Mouse (Mus musculus) heart, embryonic 10.5 days (tissue): ENCODE measurements around the gene Numb. TPM values are rescaled to one million over a fixed set of nuclear protein-coding genes. Genes with fewer than 3 reads are reported as not detected.

Experiments used
- DNase-seq: peaks from one replicate; pipeline ENCODE4 v3.0.0-alpha.2; 2017; ENCODE audit warnings: low spot score
- H3K27ac ChIP-seq: fragments of 300-500 bp; sonication (generic); 2 replicates; pipeline ENCODE4 v1.5.1; 2016; ENCODE audit warnings: mild to moderate bottlenecking
- H3K27me3 ChIP-seq: fragments of 300-500 bp; sonication (generic); 2 replicates; pipeline ENCODE4 v1.6.1; 2016; ENCODE audit warnings: mild to moderate bottlenecking; ENCODE audit not compliant: poor library complexity, insufficient read depth, severe bottlenecking
- H3K36me3 ChIP-seq: fragments of 300-500 bp; sonication (generic); 2 replicates; pipeline ENCODE4 v1.6.1; 2016; ENCODE audit warnings: mild to moderate bottlenecking, moderate library complexity
- H3K4me1 ChIP-seq: fragments of 300-500 bp; sonication (generic); 2 replicates; pipeline ENCODE4 v1.6.1; 2016; ENCODE audit warnings: mild to moderate bottlenecking
- H3K4me3 ChIP-seq: fragments of 300-500 bp; sonication (generic); 2 replicates; pipeline ENCODE4 v1.5.1; 2016; ENCODE audit warnings: mild to moderate bottlenecking, moderate library complexity
- H3K9me3 ChIP-seq: fragments of 300-500 bp; sonication (generic); 2 replicates; pipeline ENCODE4 v1.6.1; 2016; ENCODE audit warnings: mild to moderate bottlenecking, moderate library complexity
- WGBS: fragments of 180-500 bp; shearing (Covaris S2); methylation state at CpG from one replicate; pipeline ENCODE4 v1.1.7; 2016; 5-methylcytosine and 5-hydroxymethylcytosine counted together
- polyA plus RNA-seq: library from polyadenylated mRNA; unstranded; fragments of >200 nt; fragmentation: Nextera tagmentation; extraction: Ambion mirVana; gene quantifications from 2 replicates; pipeline ENCODE4 v1.2.1, GENCODE M21; 2016

Gene Numb
- polyA plus RNA-seq, 1 experiment from 2014 or later, result 39.1 TPM

- H3K36me3 ChIP-seq, result peaks cover 17% of the 10 kb centered on the region
- 92% methylated on average over 3 of the region's 3 CpGs for WGBS
- DNase-seq, result no peak
- H3K4me1 ChIP-seq, result no peaks in the 10 kb centered on the region
- H3K27me3 ChIP-seq, result no peaks in the 10 kb centered on the region
- no peaks in the 10 kb centered on the region for H3K9me3 ChIP-seq
- H3K4me3 ChIP-seq, result no peak overlapping the region
- H3K27ac ChIP-seq, result no peak overlapping the region
Observed at GRCm38 (mm10) chr12:83861880-83862279, 59.9 kb downstream of the Numb start.

GRCm38 (mm10) chr12:83860688-83861087 is 61.0 kb downstream of the Numb start:
- no peak for DNase-seq
- no peaks in the 10 kb centered on the region for H3K9me3 ChIP-seq
- peaks cover 17% of the 10 kb centered on the region for H3K36me3 ChIP-seq
- H3K4me3 ChIP-seq, result no peak overlapping the region
- H3K27ac ChIP-seq, result no peak overlapping the region
- no peaks in the 10 kb centered on the region for H3K4me1 ChIP-seq
- no peaks in the 10 kb centered on the region for H3K27me3 ChIP-seq

- H3K9me3 ChIP-seq, result no peaks in the 10 kb centered on the region
- WGBS, result 94% methylated on average over 2 of the region's 2 CpGs
- DNase-seq, result no peak
Observed at GRCm38 (mm10) chr12:83858052-83858451, 63.7 kb downstream of the Numb start.

GRCm38 (mm10) chr12:83855211-83855610 is 66.5 kb downstream of the Numb start:
- H3K27ac ChIP-seq, result no peak overlapping the region
- no peaks in the 10 kb centered on the region for H3K4me1 ChIP-seq
- DNase-seq, result no peak
- no peak overlapping the region for H3K4me3 ChIP-seq
- no peaks in the 10 kb centered on the region for H3K9me3 ChIP-seq
- peaks cover 12% of the 10 kb centered on the region for H3K36me3 ChIP-seq
- no peaks in the 10 kb centered on the region for H3K27me3 ChIP-seq
- 90% methylated on average over 1 of the region's 1 CpGs for WGBS

More at GRCm38 (mm10) chr12:83858052-83858451, 63.7 kb downstream of the Numb start:
- no peaks in the 10 kb centered on the region for H3K27me3 ChIP-seq
- no peaks in the 10 kb centered on the region for H3K4me1 ChIP-seq
- H3K4me3 ChIP-seq, result no peak overlapping the region
- no peak overlapping the region for H3K27ac ChIP-seq
- H3K36me3 ChIP-seq, result peaks cover 17% of the 10 kb centered on the region

- no peak overlapping the region for H3K27ac ChIP-seq
- no peaks in the 10 kb centered on the region for H3K4me1 ChIP-seq
- no peaks in the 10 kb centered on the region for H3K27me3 ChIP-seq
- H3K4me3 ChIP-seq, result no peak overlapping the region
- peaks cover 4% of the 10 kb centered on the region for H3K36me3 ChIP-seq
- no peak for DNase-seq
- no peaks in the 10 kb centered on the region for H3K9me3 ChIP-seq
- 87% methylated on average over 3 of the region's 3 CpGs for WGBS
Observed at GRCm38 (mm10) chr12:83854281-83854680, 67.5 kb downstream of the Numb start.

GRCm38 (mm10) chr12:83852512-83853213 is 69.1 kb downstream of the Numb start:
- 87% methylated on average over 5 of the region's 5 CpGs for WGBS
- no peak overlapping the region for H3K4me3 ChIP-seq
- H3K27me3 ChIP-seq, result no peaks in the 10 kb centered on the region
- peaks cover 6% of the 10 kb centered on the region for H3K36me3 ChIP-seq
- H3K4me1 ChIP-seq, result no peaks in the 10 kb centered on the region
- no peak overlapping the region for H3K27ac ChIP-seq
- no peak for DNase-seq
- H3K9me3 ChIP-seq, result no peaks in the 10 kb centered on the region

- no peak for DNase-seq
- no peak overlapping the region for H3K4me3 ChIP-seq
- 65% methylated on average over 4 of the region's 4 CpGs for WGBS
Observed at GRCm38 (mm10) chr12:83850334-83850733, 71.4 kb downstream of the Numb start.

GRCm38 (mm10) chr12:83848595-83849231 is 73.0 kb downstream of the Numb start:
- 98% methylated on average over 1 of the region's 1 CpGs for WGBS
- H3K27me3 ChIP-seq, result no peaks in the 10 kb centered on the region

More at GRCm38 (mm10) chr12:83850334-83850733, 71.4 kb downstream of the Numb start:
- Histone ChIP-seq H3K9me3 (no peaks in the 10 kb centered on the region), H3K27me3 (no peaks in the 10 kb centered on the region), H3K36me3 (peaks cover 6% of the 10 kb centered on the region), H3K27ac (no peak overlapping the region), H3K4me1 (no peaks in the 10 kb centered on the region)

GRCm38 (mm10) chr12:83847877-83848276 is 73.9 kb downstream of the Numb start:
- Histone ChIP-seq H3K9me3 (no peaks in the 10 kb centered on the region), H3K27ac (no peak overlapping the region), H3K36me3 (peaks cover 10% of the 10 kb centered on the region), H3K4me3 (no peak overlapping the region), H3K4me1 (no peaks in the 10 kb centered on the region), H3K27me3 (no peaks in the 10 kb centered on the region)
- no peak for DNase-seq
- 87% methylated on average over 2 of the region's 2 CpGs for WGBS

More at GRCm38 (mm10) chr12:83848595-83849231, 73.0 kb downstream of the Numb start:
- H3K4me3 ChIP-seq, result no peak overlapping the region
- no peak overlapping the region for H3K27ac ChIP-seq
- H3K36me3 ChIP-seq, result peaks cover 6% of the 10 kb centered on the region
- H3K4me1 ChIP-seq, result no peaks in the 10 kb centered on the region
- no peaks in the 10 kb centered on the region for H3K9me3 ChIP-seq
- DNase-seq, result no peak

GRCm38 (mm10) chr12:83842678-83843440 is 78.9 kb downstream of the Numb start:
- no peak for DNase-seq
- H3K4me3 ChIP-seq, result no peak overlapping the region
- H3K27ac ChIP-seq, result no peak overlapping the region
- peaks cover 46% of the 10 kb centered on the region for H3K36me3 ChIP-seq
- H3K27me3 ChIP-seq, result no peaks in the 10 kb centered on the region
- no peaks in the 10 kb centered on the region for H3K4me1 ChIP-seq
- H3K9me3 ChIP-seq, result no peaks in the 10 kb centered on the region
- WGBS, result 89% methylated on average over 3 of the region's 3 CpGs

GRCm38 (mm10) chr12:83841409-83842190 is 80.1 kb downstream of the Numb start:
- Histone ChIP-seq H3K4me3 (no peak overlapping the region), H3K9me3 (no peaks in the 10 kb centered on the region), H3K27me3 (no peaks in the 10 kb centered on the region), H3K27ac (no peak overlapping the region), H3K4me1 (no peaks in the 10 kb centered on the region), H3K36me3 (peaks cover 54% of the 10 kb centered on the region)
- 83% methylated on average over 10 of the region's 10 CpGs for WGBS
- DNase-seq, result no peak

GRCm38 (mm10) chr12:83833979-83834378 is 87.8 kb downstream of the Numb start:
- Histone ChIP-seq H3K4me1 (no peaks in the 10 kb centered on the region), H3K9me3 (no peaks in the 10 kb centered on the region), H3K27me3 (no peaks in the 10 kb centered on the region), H3K4me3 (no peak overlapping the region), H3K36me3 (peaks cover 53% of the 10 kb centered on the region), H3K27ac (no peak overlapping the region)
- DNase-seq, result no peak
- 85% methylated on average over 3 of the region's 3 CpGs for WGBS
